Mouse (Mus musculus): ENCODE results near the gene Acad12.
"Not testable (repeated sequence)": the region's sequence is repeated elsewhere in the genome, so short reads cannot be mapped to it uniquely, and the experiment has no call there.

The Acad12 gene

GRCm38 (mm10) chr5:121609556-121610135 is 9.1 kb downstream of the Acad12 start:
- not testable (repeated sequence) for DNase-seq

GRCm38 (mm10) chr5:121606151-121606550 is 12.6 kb downstream of the Acad12 start:
- peak; percentile 79 to 88 for DNase-seq

GRCm38 (mm10) chr5:121603815-121604214 is 14.9 kb downstream of the Acad12 start:
- not testable (repeated sequence) for DNase-seq

GRCm38 (mm10) chr5:121601547-121602299 is 17.0 kb downstream of the Acad12 start:
- peak; percentile 91 to 94 for DNase-seq

GRCm38 (mm10) chr5:121598871-121599610 is 19.7 kb downstream of the Acad12 start:
- no peak for DNase-seq

GRCm38 (mm10) chr5:121597991-121598537 is 20.7 kb downstream of the Acad12 start:
- no peak for DNase-seq

- no peak for DNase-seq
Measured at GRCm38 (mm10) chr5:121597332-121597731, 21.4 kb downstream of the Acad12 start.

- DNase-seq = no peak
Measured at GRCm38 (mm10) chr5:121596226-121596625, 22.5 kb downstream of the Acad12 start.

GRCm38 (mm10) chr5:121595758-121596157 is 23.0 kb downstream of the Acad12 start:
- DNase-seq = no peak

- DNase-seq = no peak
Measured at GRCm38 (mm10) chr5:121594714-121595313, 23.9 kb downstream of the Acad12 start.

GRCm38 (mm10) chr5:121593451-121594401 is 25.0 kb downstream of the Acad12 start, which contains the start of gene Aldh2:
Gene Aldh2, minus strand, starts transcription at chr5:121593824.
- peak; percentile 70 to 71 for DNase-seq

GRCm38 (mm10) chr5:121592816-121593407 is 25.8 kb downstream of the Acad12 start:
- DNase-seq = peak in 1 of 2 experiments; percentile 20

GRCm38 (mm10) chr5:121592064-121592815 is 26.5 kb downstream of the Acad12 start:
- DNase-seq = no peak

GRCm38 (mm10) chr5:121591417-121592063 is 27.2 kb downstream of the Acad12 start:
- no peak for DNase-seq

- DNase-seq = no peak
Measured at GRCm38 (mm10) chr5:121589928-121590327, 28.8 kb downstream of the Acad12 start.

- no peak for DNase-seq
Measured at GRCm38 (mm10) chr5:121586400-121587039, 32.2 kb downstream of the Acad12 start.

- no peak for DNase-seq
Measured at GRCm38 (mm10) chr5:121585699-121586098, 33.0 kb downstream of the Acad12 start.

- no peak for DNase-seq
Measured at GRCm38 (mm10) chr5:121585005-121585404, 33.7 kb downstream of the Acad12 start.

- DNase-seq = peak; percentile 59 to 83
Measured at GRCm38 (mm10) chr5:121583765-121584501, 34.8 kb downstream of the Acad12 start.
